Mouse (Mus musculus) monocyte, adult 2 months (primary cell): Measurements from ENCODE around the gene Glo1.

ENCODE experiments used
- DNase-seq, 2 experiments: peaks; one replicate each; pipeline ENCODE4 v3.0.0; 2022; ENCODE audit warnings: low spot score in 2 of 2, low read depth in 1 of 2

The Glo1 gene

GRCm38 (mm10) chr17:30581201-30581600 is 45.5 kb downstream of the Glo1 start:
- no peak for DNase-seq

- no peak for DNase-seq
Measured at GRCm38 (mm10) chr17:30580781-30581180, 45.9 kb downstream of the Glo1 start.

- DNase-seq, result no peak
Measured at GRCm38 (mm10) chr17:30576946-30577345, 49.7 kb downstream of the Glo1 start.

GRCm38 (mm10) chr17:30575941-30576773 is 50.5 kb downstream of the Glo1 start, which contains the start of gene Btbd9:
Gene Btbd9, minus strand, starts transcription at chr17:30576488.
- peak; percentile 85 to 98 for DNase-seq

- peak in 1 of 2 experiments; percentile 26 for DNase-seq
Measured at GRCm38 (mm10) chr17:30575121-30575904, 51.4 kb downstream of the Glo1 start.

- DNase-seq, result no peak
Measured at GRCm38 (mm10) chr17:30574783-30575075, 51.9 kb downstream of the Glo1 start.

GRCm38 (mm10) chr17:30573990-30574782 is 52.5 kb downstream of the Glo1 start:
- no peak for DNase-seq

GRCm38 (mm10) chr17:30570971-30571370 is 55.7 kb downstream of the Glo1 start:
- DNase-seq, result no peak

- DNase-seq, result no peak
Measured at GRCm38 (mm10) chr17:30570173-30570572, 56.5 kb downstream of the Glo1 start.

- no peak for DNase-seq
Measured at GRCm38 (mm10) chr17:30568473-30568872, 58.2 kb downstream of the Glo1 start.

GRCm38 (mm10) chr17:30564971-30565370 is 61.7 kb downstream of the Glo1 start:
- DNase-seq, result no peak

- DNase-seq, result no peak
Measured at GRCm38 (mm10) chr17:30564407-30564806, 62.3 kb downstream of the Glo1 start.

- no peak for DNase-seq
Measured at GRCm38 (mm10) chr17:30563484-30564075, 63.1 kb downstream of the Glo1 start.

- no peak for DNase-seq
Measured at GRCm38 (mm10) chr17:30562770-30563169, 63.9 kb downstream of the Glo1 start.

GRCm38 (mm10) chr17:30559536-30559935 is 67.1 kb downstream of the Glo1 start:
- DNase-seq, result peak; percentile 20 to 57

GRCm38 (mm10) chr17:30558623-30559022 is 68.0 kb downstream of the Glo1 start:
- no peak for DNase-seq

- no peak for DNase-seq
Measured at GRCm38 (mm10) chr17:30556512-30556911, 70.2 kb downstream of the Glo1 start.

- DNase-seq, result no peak
Measured at GRCm38 (mm10) chr17:30553027-30553937, 73.4 kb downstream of the Glo1 start.

GRCm38 (mm10) chr17:30550774-30551107 is 75.9 kb downstream of the Glo1 start:
- DNase-seq, result no peak
